Mouse (Mus musculus) midbrain, embryonic 15.5 days (tissue): Measurements from ENCODE around the gene Gm3099. TPM values are rescaled to one million over a fixed set of nuclear protein-coding genes. Genes with fewer than 3 reads are reported as not detected.
"Not testable (repeated sequence)": the region's sequence is repeated elsewhere in the genome, so short reads cannot be mapped to it uniquely, and the experiment has no call there.

Experiments used
- ATAC-seq: fragments of 200-750 bp; cut with Nextera tagmentation; replicated peaks from 2 replicates; pipeline ENCODE4 v1.8.0; 2017; ENCODE audit warnings: moderate TSS enrichment
- H3K27ac ChIP-seq: fragments of 300-500 bp; sonication (generic); 2 replicates; pipeline ENCODE4 v1.5.1; 2015; ENCODE audit warnings: mild to moderate bottlenecking, inconsistent platforms
- H3K27me3 ChIP-seq: fragments of 300-500 bp; sonication (generic); replicated peaks from 2 replicates; pipeline ENCODE4 v1.6.1; 2015; ENCODE audit warnings: inconsistent platforms
- H3K36me3 ChIP-seq: fragments of 300-500 bp; sonication (generic); replicated peaks from 2 replicates; pipeline ENCODE4 v1.6.1; 2015; ENCODE audit warnings: inconsistent platforms
- H3K4me1 ChIP-seq: fragments of 300-500 bp; sonication (generic); 2 replicates; pipeline ENCODE4 v1.6.1; 2015; ENCODE audit warnings: inconsistent platforms
- H3K4me2 ChIP-seq: fragments of 300-500 bp; sonication (generic); 2 replicates; pipeline ENCODE4 v1.6.1; 2015; ENCODE audit warnings: inconsistent platforms, mild to moderate bottlenecking, moderate library complexity
- H3K4me3 ChIP-seq: fragments of 300-500 bp; sonication (generic); 2 replicates; pipeline ENCODE4 v1.5.1; 2015; ENCODE audit warnings: mild to moderate bottlenecking, inconsistent platforms
- H3K9ac ChIP-seq: fragments of 300-500 bp; sonication (generic); 2 replicates; pipeline ENCODE4 v1.6.1; 2015; ENCODE audit warnings: mild to moderate bottlenecking, inconsistent platforms
- H3K9me3 ChIP-seq: fragments of 300-500 bp; sonication (generic); 2 replicates; pipeline ENCODE4 v1.6.1; 2016; ENCODE audit warnings: inconsistent platforms
- WGBS: fragments of 180-500 bp; shearing (Covaris S2); methylation state at CpG from one replicate; pipeline ENCODE4 v1.1.7; 2015; ENCODE audit warnings: mixed read lengths; 5-methylcytosine and 5-hydroxymethylcytosine counted together
- polyA plus RNA-seq: library from polyadenylated mRNA; unstranded; fragments of >200 nt; fragmentation: Nextera tagmentation; extraction: Ambion mirVana; gene quantifications from 2 replicates; pipeline ENCODE4 v1.2.1, GENCODE M21; 2015

The Gm3099 gene
- not detected in 2 replicates for polyA plus RNA-seq

- H3K27me3 ChIP-seq, H3K4me3 ChIP-seq, H3K9ac ChIP-seq, H3K4me1 ChIP-seq, H3K4me2 ChIP-seq, ATAC-seq, H3K9me3 ChIP-seq, H3K27ac ChIP-seq, H3K36me3 ChIP-seq: not testable (repeated sequence)
- 80% methylated on average over 1 of the region's 3 CpGs for WGBS
Measured at GRCm38 (mm10) chr14:3998094-3998493, at the start of gene Gm3099. TSS of gene Gm3099 (plus strand) at chr14:3998394.

DNA sequence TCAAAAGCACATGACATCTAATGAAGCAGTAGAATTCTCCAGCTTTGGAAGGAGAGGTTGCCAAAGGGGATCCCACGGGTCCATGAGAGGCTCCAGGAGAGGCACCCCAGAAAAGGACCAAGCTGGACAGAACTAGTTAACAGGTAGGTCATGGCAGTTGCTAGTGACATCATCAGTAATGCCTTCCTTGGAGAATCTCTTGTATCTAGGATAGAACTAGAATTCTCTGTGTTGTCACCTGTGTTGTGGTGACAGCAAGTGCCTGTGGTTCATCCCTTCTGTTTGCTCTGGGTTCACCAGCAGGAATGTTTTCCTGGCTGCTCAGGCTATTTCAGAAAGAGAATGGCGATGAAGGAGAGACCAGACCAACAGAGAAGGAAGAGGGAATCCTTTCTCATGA lies 34.9 kb upstream of the Gm3099 start, which contains the start of gene Gm3095:
Gm3095 (plus strand) TSS at position 301 of the 400 bp plus-strand sequence.
- not testable (repeated sequence) for H3K4me1 ChIP-seq, H3K4me2 ChIP-seq, H3K9ac ChIP-seq, H3K27me3 ChIP-seq, ATAC-seq, H3K9me3 ChIP-seq, H3K4me3 ChIP-seq, H3K27ac ChIP-seq, H3K36me3 ChIP-seq
- WGBS = no CpG with 5 or more reads among the region's 2 CpGs

- 93% methylated on average over 1 of the region's 3 CpGs for WGBS
- not testable (repeated sequence) for H3K36me3 ChIP-seq, H3K9ac ChIP-seq, ATAC-seq, H3K4me1 ChIP-seq, H3K27ac ChIP-seq, H3K4me2 ChIP-seq, H3K4me3 ChIP-seq, H3K27me3 ChIP-seq, H3K9me3 ChIP-seq
Measured at GRCm38 (mm10) chr14:4023641-4024040, 25.4 kb downstream of the Gm3099 start, which contains the start of gene Gm5796. TSS of gene Gm5796 (plus strand) at chr14:4023941.

Other genes with a start within 250 kb of the Gm3099 start
- gene Gm3002, start 188.3 kb upstream of the Gm3099 start, polyA plus RNA-seq = 4.3 and 5.2 TPM in 2 replicates
- 0.41 TPM in 1 of 2 replicates, not detected in the other for gene Gm3033, start 152.1 kb upstream of the Gm3099 start, polyA plus RNA-seq
- not detected in 2 replicates for gene Gm2916, start 114.2 kb upstream of the Gm3099 start, polyA plus RNA-seq
- gene Gm3029, start 66.6 kb upstream of the Gm3099 start, polyA plus RNA-seq = not detected in 2 replicates
- 0.75 and 2.6 TPM in 2 replicates for gene Gm3095, start 34.8 kb upstream of the Gm3099 start, polyA plus RNA-seq
- gene Gm5796, start 25.5 kb downstream of the Gm3099 start, polyA plus RNA-seq = 3.5 and 4.3 TPM in 2 replicates
- not detected in 2 replicates for gene Gm3115, start 85.7 kb downstream of the Gm3099 start, polyA plus RNA-seq
- gene Gm8108, start 112.1 kb downstream of the Gm3099 start, polyA plus RNA-seq = 5.3 TPM in 2 replicates
- not detected in 2 replicates for gene Gm3127, start 166.6 kb downstream of the Gm3099 start, polyA plus RNA-seq
- gene Gm2974, start 184.2 kb downstream of the Gm3099 start, polyA plus RNA-seq = 8.0 and 10.0 TPM in 2 replicates